Mouse (Mus musculus) cortical plate, adult 2 months (tissue): ENCODE results near the gene Pspn.

Experiments
- CTCF ChIP-seq: fragments of 200-500 bp; IDR thresholded peaks from 2 replicates; pipeline ENCODE4 v1.5.1; 2011; ENCODE audit warnings: mild to moderate bottlenecking, control low read depth, low read length; ENCODE audit not compliant: insufficient read depth; ENCODE audit errors: extremely low read depth
- POLR2A ChIP-seq: fragments of 200-500 bp; IDR thresholded peaks from 2 replicates; pipeline ENCODE4 v1.6.1; 2011; ENCODE audit warnings: mild to moderate bottlenecking, low read length, control low read depth; ENCODE audit not compliant: insufficient read depth; ENCODE audit errors: extremely low read depth

DNA sequence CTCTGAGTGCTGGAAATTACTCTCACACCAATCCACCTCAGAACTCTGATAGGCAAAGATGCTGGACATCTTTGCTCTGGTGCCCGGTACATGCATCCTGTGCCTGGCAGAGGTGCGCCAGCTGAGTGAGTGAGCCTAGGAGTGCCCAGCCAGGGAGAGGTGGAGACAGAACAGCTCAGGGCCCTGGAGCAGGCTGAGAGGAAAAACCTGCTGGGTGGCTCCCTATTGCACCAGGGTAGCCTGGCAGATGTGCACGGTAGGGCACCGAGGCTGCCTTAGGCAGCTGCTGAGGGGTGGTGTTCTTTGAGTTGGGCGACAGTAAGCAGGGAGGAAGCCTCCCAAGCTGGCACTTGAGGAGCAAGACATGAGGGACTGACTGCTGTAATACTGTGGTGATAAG lies 17.8 kb downstream of the Pspn start, which contains the start of gene Acer1:
- TF ChIP-seq CTCF = no peak
- TF ChIP-seq POLR2A = no peak
